Mouse (Mus musculus): ENCODE results near the gene Slc3a2.

GRCm38 (mm10) chr19:8706930-8707329 is 16.2 kb downstream of the Slc3a2 start:
- no peak for TF ChIP-seq CTCF (IDR thresholded peaks at IDR 0.05; ENCODE audit: borderline replicate concordance, control insufficient read depth, extremely low read depth, insufficient read depth, low read length, poor library complexity)
- TF ChIP-seq POLR2A (IDR thresholded peaks at IDR 0.05; ENCODE audit: control insufficient read depth, extremely low read depth, insufficient read depth, low read length, poor library complexity), result no peak
